ENCODE assay signal across 7 mouse cellular contexts in the genomic region with DNA sequence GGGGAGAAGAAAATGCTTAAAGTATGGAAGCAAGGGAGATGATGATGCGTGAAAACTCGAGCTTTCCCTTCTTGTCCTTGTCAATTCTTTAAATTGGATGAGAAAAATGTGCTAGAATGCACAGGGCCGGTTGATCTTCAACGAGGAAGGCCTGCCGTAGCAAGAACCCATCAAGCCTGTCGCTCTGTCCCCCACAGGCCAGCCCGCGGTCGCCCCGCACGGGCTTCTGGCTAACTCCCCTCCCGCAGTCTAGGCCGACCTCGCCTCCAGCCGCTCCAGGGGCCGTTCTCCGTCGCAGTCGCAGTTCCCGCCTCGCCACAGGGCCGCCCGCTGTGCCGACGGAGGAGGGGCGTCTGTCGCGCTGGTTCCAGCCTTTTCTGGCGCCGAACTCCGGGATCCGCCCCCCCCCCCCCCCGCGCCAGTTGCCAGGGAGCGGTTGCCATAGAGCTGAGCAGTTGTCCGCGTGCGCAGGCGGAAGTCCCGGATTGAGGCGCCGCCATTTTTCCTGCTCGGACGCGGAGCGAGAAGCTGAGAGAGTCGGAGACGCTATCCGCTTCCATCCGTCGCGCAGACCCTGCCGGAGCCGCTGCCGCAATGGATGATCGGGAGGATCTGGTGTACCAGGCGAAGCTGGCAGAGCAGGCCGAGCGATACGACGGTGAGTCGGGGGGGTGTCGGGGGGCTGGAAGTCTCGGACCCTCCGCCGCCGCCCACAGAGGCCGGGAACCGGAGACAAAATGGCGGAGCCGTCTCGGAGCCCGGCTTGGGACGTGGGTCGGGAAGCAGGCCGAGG. TPM values are rescaled to one million over a fixed set of nuclear protein-coding genes. Genes with fewer than 3 reads are reported as not detected.
DNase-seq lines count a peak whose midpoint lies in the region; ATAC-seq and TF ChIP-seq lines count a peak whose summit lies in the region.

Ywhae (plus strand) TSS at position 436 of the 793 bp plus-strand sequence.

- no peak for TF ChIP-seq CTCF in kidney, adult 2 months (conservative IDR thresholded peaks at IDR 0.05; ENCODE audit: insufficient read depth, insufficient read length, low read depth, low read length)
- no peak for TF ChIP-seq CTCF in spleen, adult 2 months (IDR thresholded peaks at IDR 0.05; ENCODE audit: extremely low read depth, insufficient read depth, insufficient read length, insufficient replicate concordance)

- peaks cover 21% of the 10 kb centered on the region for H3K4me1 ChIP-seq in embryonic facial prominence, embryonic 12.5 days
- peaks cover 19% of the 10 kb centered on the region for H3K4me1 ChIP-seq in kidney, adult 2 months (ENCODE audit: control insufficient read depth, insufficient read depth, low read length)
- H3K4me1 ChIP-seq in limb, embryonic 12.5 days (replicated peaks): peaks cover 23% of the 10 kb centered on the region
- H3K4me1 ChIP-seq in midbrain, embryonic 15.5 days: peaks cover 40% of the 10 kb centered on the region
- peaks cover 7% of the 10 kb centered on the region for H3K4me1 ChIP-seq in spleen, adult 2 months (ENCODE audit: control insufficient read depth, insufficient read depth, insufficient read length)

- no peaks in the 10 kb centered on the region for H3K27me3 ChIP-seq in embryonic facial prominence, embryonic 12.5 days
- no peaks in the 10 kb centered on the region for H3K27me3 ChIP-seq in kidney, adult 2 months (replicated peaks; ENCODE audit: control insufficient read depth, insufficient read depth, low read length)
- H3K27me3 ChIP-seq in limb, embryonic 12.5 days: no peaks in the 10 kb centered on the region; the same call in 1 of the 2 replicates
- no peaks in the 10 kb centered on the region; the same call in 1 of the 2 replicates for H3K27me3 ChIP-seq in midbrain, embryonic 15.5 days (replicated peaks)
- H3K27me3 ChIP-seq in spleen, adult 2 months (ENCODE audit: control insufficient read depth, insufficient read depth, low read length): no peaks in the 10 kb centered on the region; the same call in 1 of the 2 replicates

- peak; percentile 92 for ATAC-seq in embryonic facial prominence, embryonic 12.5 days (ENCODE audit: insufficient number of reproducible peaks, insufficient read depth, low FRiP score, low TSS enrichment)
- peak; percentile 93 for ATAC-seq in limb, embryonic 12.5 days (ENCODE audit: insufficient number of reproducible peaks, insufficient read depth, low FRiP score, low TSS enrichment, low read depth)
- ATAC-seq in midbrain, embryonic 15.5 days (replicated peaks): peak; percentile 94

- H3K4me2 ChIP-seq in embryonic facial prominence, embryonic 12.5 days (replicated peaks): peak within 1 kb of the TSS; percentile 63
- H3K4me2 ChIP-seq in limb, embryonic 12.5 days: peak within 1 kb of the TSS; percentile 74
- peak within 1 kb of the TSS; percentile 75 for H3K4me2 ChIP-seq in midbrain, embryonic 15.5 days

- DNase-seq in adrenal gland, postnatal 25 days: peak; percentile 89
- peak; percentile 95 to 96 for DNase-seq in heart, adult 18-20 months
- peak; percentile 95 for DNase-seq in kidney, adult 2 months
- peak; percentile 78 to 83 for DNase-seq in spleen, adult 2 months (ENCODE audit: low read depth in 1 of 2, low spot score in 2 of 2)

- H3K9ac ChIP-seq in embryonic facial prominence, embryonic 12.5 days: peak within 1 kb of the TSS; percentile 96
- peak within 1 kb of the TSS; percentile 98 for H3K9ac ChIP-seq in limb, embryonic 12.5 days (replicated peaks)
- peak within 1 kb of the TSS; percentile 100 for H3K9ac ChIP-seq in midbrain, embryonic 15.5 days

- peak within 1 kb of the TSS; percentile 93 for H3K4me3 ChIP-seq in embryonic facial prominence, embryonic 12.5 days
- H3K4me3 ChIP-seq in kidney, adult 2 months (ENCODE audit: insufficient read depth, low read depth, low read length): peak within 1 kb of the TSS; percentile 81
- peak within 1 kb of the TSS; percentile 92 for H3K4me3 ChIP-seq in limb, embryonic 12.5 days (replicated peaks)
- H3K4me3 ChIP-seq in midbrain, embryonic 15.5 days: peak within 1 kb of the TSS; percentile 95
- peak within 1 kb of the TSS; percentile 89 for H3K4me3 ChIP-seq in spleen, adult 2 months (ENCODE audit: extremely low read depth, insufficient read depth, insufficient read length)

- peak; percentile 87 for TF ChIP-seq POLR2A in kidney, adult 2 months (IDR thresholded peaks at IDR 0.05; ENCODE audit: low read depth, low read length)
- TF ChIP-seq POLR2A in spleen, adult 2 months (IDR thresholded peaks at IDR 0.05; ENCODE audit: low read depth, low read length): peak; percentile 85

- peak within 1 kb of the TSS; percentile 98 for H3K27ac ChIP-seq in embryonic facial prominence, embryonic 12.5 days
- H3K27ac ChIP-seq in kidney, adult 2 months (ENCODE audit: insufficient read depth, low read depth, low read length): peak within 1 kb of the TSS; percentile 98
- peak within 1 kb of the TSS; percentile 99 for H3K27ac ChIP-seq in limb, embryonic 12.5 days
- H3K27ac ChIP-seq in midbrain, embryonic 15.5 days: peak within 1 kb of the TSS; percentile 100
- peak within 1 kb of the TSS; percentile 99 for H3K27ac ChIP-seq in spleen, adult 2 months (ENCODE audit: insufficient read depth, low read length)

- H3K9me3 ChIP-seq in embryonic facial prominence, embryonic 12.5 days: no peaks in the 10 kb centered on the region
- H3K9me3 ChIP-seq in limb, embryonic 12.5 days: no peaks in the 10 kb centered on the region
- no peaks in the 10 kb centered on the region for H3K9me3 ChIP-seq in midbrain, embryonic 15.5 days

- no peaks in the 10 kb centered on the region for H3K36me3 ChIP-seq in embryonic facial prominence, embryonic 12.5 days
- no peaks in the 10 kb centered on the region for H3K36me3 ChIP-seq in kidney, adult 2 months (ENCODE audit: control insufficient read depth, insufficient read depth, low read length)
- peaks cover 10% of the 10 kb centered on the region; the same call in 1 of the 2 replicates for H3K36me3 ChIP-seq in limb, embryonic 12.5 days
- no peaks in the 10 kb centered on the region for H3K36me3 ChIP-seq in midbrain, embryonic 15.5 days (replicated peaks)
- H3K36me3 ChIP-seq in spleen, adult 2 months (ENCODE audit: control insufficient read depth, insufficient read depth, low read length): no peaks in the 10 kb centered on the region

- under 1% methylated on average over 75 of the region's 76 CpGs for WGBS in embryonic facial prominence, embryonic 12.5 days
- whole genome bisulfite sequencing in kidney, adult 2 months: under 1% methylated on average over 76 of the region's 76 CpGs
- WGBS in limb, embryonic 12.5 days: under 1% methylated on average over 71 of the region's 76 CpGs
- under 1% methylated on average over 74 of the region's 76 CpGs for WGBS in midbrain, embryonic 15.5 days
- under 1% methylated on average over 74 of the region's 76 CpGs for WGBS in spleen, adult 2 months

RNA-seq across cellular contexts. Expression of gene Ywhae, which starts in this region (rescaled TPM):
- 594 and 621 TPM in 2 replicates for total RNA-seq in adrenal gland, postnatal 25 days (2021)
- 1,049 and 1,107 TPM in 2 replicates for polyA plus RNA-seq in embryonic facial prominence, embryonic 12.5 days (2016; fragmentation: Nextera tagmentation; extraction: Ambion mirVana)
- total RNA-seq in heart, adult 18-20 months (2021): 100 to 1,000 TPM; 547 to 552 TPM
- 194 and 274 TPM in 2 replicates for polyA plus RNA-seq in kidney, adult 2 months (2012; rRNA removed)
- 1,061 and 1,068 TPM in 2 replicates for polyA plus RNA-seq in limb, embryonic 12.5 days (2016; fragmentation: Nextera tagmentation; extraction: Ambion mirVana)
- polyA plus RNA-seq in midbrain, embryonic 15.5 days (2015; fragmentation: Nextera tagmentation; extraction: Ambion mirVana): 1,262 and 1,349 TPM in 2 replicates
- polyA plus RNA-seq in spleen, adult 2 months (2012; rRNA removed): 48.3 and 56.7 TPM in 2 replicates

Comparison
In these comparisons a context has a peak if more than half of its experiments do, and no peak if none do; other contexts are left out.
1. Peak in every context shown above with its lines: DNase-seq, ATAC-seq, H3K4me3 ChIP-seq and H3K27ac ChIP-seq.